Mouse (Mus musculus): ENCODE data around the gene Efna5.

The Efna5 gene

DNA sequence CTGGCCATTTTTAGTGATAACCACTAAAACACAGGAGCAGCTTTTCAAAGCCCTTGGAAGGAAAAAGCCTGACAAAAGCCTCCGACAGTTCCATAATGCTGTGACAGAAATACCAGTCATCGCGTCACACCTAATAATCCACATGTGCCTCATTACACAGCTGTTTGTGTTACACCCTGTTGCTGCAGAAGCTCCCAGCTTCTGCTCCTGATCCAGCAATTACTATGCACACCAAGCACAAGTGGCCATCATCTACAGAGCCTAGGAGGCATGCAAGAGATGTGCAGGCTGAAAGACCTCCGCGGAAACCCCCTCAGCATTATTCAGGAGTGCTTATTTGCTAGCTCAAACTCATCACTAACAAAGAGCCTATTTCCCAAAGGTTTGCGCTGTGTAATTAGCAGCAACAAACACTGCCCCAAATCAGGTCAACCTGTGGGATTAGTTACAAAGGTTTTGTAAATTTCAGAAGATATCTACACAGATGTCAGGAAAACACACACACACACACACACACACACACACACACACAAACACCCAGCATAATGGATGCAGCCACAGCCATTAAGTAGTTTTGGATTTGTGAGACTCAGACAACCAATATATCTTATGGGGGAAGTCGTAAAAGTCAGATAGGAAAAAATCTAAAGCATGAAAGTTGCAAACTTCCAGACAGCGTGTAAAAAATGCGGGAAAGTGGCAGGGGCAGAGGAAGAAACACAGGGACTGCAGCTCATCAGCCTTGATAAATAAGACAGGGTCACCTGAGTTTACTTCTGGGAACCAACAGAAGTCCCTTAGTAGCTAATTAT, 180.1 kb downstream of the Efna5 start:
- in situ Hi-C loops (cut with MboI), result no loop called here

DNA sequence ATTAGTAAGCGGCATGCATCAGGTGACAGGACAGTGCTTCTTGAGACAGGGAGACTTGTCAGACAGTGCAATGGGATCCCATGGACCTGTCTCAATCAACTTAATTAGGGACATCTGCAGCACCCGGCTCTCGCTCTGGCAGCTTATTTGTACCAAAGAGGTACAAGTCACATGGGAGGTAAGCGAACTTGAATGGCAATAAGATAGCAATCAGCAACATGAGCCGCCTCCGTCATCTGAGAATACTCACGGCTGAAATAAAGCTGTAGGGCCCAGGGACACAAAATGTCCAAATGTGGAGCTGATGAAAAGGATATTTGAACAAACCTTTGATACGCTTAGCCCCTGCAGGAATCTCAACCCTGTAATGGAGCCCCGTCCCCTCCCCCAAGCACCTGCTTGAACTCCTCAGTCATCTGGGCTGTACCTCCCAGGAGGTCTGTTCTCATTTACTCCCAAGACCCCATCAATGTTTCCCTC, 186.1 kb downstream of the Efna5 start:
- in situ Hi-C loops (cut with MboI), result no loop called here

DNA sequence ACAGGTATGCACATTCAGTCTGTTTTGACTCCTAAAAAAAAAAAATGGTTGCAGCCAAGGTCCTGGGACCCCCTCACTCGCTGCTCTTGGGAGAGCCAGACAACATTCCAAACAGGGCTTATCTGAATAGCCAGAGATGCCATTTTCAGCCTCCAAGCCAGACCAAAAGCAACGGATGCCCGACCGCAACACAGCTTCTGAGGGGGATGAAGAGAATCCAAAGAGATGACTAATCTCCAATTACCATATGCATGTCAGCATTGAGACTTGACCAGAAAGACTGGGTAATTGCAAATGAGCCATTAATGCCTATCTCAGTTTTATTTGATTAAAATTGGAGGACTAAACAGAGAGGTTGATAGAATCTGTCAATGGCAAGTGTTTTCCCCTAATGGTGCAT, 188.9 kb downstream of the Efna5 start:
- in situ Hi-C loops (cut with MboI), result no loop called here

DNA sequence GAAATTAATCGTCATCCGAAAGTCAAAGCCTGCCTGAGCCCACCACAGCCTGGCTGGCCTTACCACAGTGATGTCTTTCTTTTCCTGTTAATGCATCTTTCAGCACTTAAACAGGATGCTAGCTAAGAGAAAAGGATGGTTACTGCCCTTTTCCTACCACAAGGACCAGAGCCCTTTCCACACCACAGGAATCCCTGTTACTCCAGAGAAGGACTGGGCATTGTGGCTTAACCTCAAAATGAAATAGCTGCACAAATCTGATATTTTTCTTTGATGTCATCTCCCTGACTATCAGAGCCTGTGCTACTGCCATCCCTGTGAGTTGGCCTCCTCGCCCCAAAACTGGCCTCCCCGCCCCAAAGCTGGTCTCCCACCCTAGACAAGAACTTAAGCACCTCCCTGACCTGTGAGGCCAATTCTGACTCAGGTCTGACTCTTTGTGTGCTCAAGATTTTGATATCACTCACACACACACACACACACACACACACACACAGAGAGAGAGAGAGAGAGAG, 189.9 kb downstream of the Efna5 start:
- in situ Hi-C loops (cut with MboI), result no loop called here

DNA sequence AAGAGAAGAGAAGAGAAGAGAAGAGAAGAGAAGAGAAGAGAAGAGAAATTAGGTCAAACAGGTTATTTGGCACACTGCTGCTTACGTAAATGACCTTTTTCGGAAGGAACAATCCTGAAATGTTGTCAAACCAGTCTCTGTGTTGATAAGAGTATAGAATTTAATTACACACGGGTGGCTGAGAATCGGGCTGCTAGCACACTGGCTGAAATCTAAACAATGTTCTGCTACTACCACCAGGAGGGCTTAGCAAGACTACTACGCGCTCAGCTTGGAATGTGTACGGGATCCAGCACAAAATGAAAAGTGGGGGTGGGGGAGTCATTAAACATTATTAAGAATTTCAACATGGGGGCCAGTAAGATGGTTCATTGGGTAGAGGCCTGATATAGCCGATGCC, 190.9 kb downstream of the Efna5 start:
- in situ Hi-C loops (cut with MboI), result no loop called here

DNA sequence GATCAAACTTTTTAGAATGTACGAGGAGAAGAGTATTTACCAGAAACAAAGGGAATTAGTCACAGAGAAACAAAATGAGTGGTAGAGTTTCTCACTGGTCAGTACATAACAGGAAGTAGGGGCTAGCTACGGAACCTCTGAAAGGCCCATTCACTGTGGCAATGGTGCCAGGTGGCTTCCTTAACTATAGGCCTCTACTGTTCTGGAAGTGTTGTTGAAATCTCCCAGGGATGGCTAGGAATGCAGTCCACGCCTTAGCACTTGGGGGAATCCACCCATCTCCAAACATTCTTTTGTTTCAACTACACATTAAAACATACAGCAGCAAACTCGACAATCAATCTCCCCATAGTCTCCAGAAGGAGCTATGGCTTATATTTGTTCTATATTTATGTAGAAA, 191.5 kb downstream of the Efna5 start:
- in situ Hi-C loops (cut with MboI), result no loop called here

DNA sequence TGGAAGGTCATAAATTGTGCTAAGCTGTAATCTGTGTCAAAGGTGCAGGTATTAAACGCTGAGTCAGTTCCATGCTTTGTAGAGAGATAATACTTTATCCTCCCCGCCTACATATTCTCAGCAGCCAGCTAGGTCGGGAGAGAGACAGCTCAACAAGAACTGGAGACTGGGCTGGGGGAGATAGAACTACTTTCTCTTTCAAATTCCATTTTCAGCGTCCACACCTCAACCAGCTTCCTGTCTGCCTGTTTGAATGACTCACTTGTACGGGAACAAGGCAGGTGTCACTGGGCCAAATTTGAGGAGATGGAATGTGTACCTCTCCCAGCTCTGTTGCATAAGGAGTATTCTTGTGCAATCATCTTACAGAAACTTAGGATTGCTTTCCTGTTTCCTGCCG, 193.7 kb downstream of the Efna5 start:
- in situ Hi-C loops (cut with MboI), result no loop called here

DNA sequence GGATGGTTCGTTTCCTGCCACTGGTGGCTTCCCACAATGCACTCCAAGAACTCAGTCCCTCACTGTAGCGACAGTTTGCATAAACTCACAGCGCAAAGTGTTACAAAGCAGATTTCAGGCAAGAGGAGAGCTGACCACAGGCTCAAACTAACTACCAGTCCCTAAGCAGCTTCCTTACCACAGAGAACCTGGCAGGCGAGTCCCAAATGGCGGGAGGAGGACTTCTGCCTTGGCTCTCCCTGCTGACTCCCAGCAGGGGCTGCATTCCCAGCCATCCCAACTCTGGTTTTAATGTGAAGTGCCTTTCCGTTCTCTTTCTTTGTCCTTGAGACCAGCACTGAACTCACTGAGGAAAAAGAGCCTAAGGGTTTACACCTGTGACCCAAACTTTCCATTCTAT, 195.9 kb downstream of the Efna5 start:
- in situ Hi-C loops (cut with MboI), result no loop called here

DNA sequence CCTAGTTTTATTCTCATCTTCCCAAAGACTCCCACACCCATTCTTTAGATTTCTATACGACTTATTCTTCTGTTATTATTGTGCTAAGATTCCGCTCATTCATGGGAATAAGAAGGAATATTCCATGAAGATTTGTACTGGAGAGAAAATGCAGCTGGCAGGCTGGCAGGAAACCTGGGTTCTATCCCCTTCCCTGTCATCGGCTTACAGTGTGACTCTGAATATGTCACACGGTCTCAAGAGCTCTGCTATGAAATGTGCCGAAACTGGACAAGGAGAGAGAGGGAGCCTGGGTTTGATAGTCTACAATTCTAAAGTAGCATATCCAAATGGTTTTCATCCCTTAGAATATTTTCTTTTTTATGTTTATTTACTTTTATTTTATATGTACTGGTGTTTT, 198.0 kb downstream of the Efna5 start:
- in situ Hi-C loops (cut with MboI), result no loop called here

DNA sequence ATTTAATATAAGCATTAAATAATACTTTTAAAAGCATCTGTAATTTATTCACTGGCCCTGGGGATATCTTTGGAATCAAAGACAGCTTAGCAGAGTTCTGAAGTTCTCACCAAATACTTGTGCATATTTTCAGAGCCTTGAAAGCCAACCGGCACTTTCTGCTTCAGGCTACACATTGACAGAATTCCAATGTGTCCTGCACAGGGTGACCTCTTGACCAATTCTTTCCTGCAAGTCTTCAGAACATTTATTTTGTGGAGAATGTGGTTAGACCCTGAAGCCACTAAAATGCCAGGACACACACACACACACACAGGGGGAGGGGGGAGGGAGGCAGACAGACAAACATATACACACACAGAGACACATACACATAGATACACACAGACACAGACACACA, 199.4 kb downstream of the Efna5 start:
- in situ Hi-C loops (cut with MboI), result no loop called here

DNA sequence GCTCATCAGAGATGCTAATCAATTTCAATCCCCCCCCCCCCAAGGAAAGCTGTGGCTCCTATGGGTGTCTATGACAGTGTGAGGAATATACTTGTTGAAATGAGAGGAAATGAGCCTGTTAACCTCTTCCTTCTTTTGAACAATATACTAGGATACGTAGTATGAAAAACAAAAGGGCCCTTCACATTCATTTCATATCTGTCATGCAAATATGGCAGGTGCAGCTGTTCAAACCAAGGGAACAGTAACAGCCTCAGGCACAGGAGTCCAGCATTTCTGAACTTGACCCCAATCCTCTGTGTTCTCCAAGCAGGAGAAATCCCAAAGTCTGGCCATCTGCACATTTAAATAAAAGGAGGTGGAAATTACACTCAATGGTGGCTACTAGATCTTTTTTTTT, 200.4 kb downstream of the Efna5 start:
- in situ Hi-C loops (cut with MboI), result no loop called here

DNA sequence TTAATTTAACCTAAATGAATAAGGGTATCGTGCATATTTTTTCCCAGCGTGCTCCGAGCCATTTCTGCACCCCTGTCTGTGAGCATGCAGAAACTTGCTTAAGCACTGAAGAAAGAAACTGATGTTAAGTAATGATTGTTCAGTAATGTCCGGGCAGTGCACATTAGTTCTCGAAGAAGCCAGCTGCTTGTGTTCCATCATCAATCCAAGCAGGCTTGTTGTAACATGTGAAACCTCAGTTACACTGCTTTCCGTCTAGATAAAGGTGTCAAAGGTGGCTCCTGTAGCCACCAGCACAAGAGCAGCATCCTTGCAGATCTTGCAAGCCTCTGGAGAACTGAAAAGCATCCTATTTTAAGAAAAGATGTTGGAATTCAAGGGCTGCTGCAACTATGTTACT, 204.3 kb downstream of the Efna5 start:
- in situ Hi-C loops (cut with MboI), result no loop called here

DNA sequence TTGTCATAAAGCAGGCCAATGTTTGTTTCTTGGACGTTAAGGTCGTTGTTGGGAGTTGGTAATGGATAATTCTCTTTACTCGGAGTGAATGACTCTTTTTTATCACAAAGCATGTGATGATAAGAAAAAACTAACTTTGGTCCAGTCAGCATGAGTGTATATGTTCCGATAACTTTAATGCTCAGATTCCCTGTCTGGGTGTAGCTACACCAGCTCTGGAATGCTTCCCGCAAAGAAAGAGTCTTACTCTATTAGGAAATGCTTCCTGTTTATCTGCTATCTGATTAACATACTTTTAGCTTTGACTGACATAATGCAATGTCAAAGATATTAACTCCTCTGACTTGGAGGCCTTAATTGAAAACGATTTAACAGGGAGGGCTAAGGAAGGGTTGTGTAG, 204.7 kb downstream of the Efna5 start:
- in situ Hi-C loops (cut with MboI), result no loop called here

DNA sequence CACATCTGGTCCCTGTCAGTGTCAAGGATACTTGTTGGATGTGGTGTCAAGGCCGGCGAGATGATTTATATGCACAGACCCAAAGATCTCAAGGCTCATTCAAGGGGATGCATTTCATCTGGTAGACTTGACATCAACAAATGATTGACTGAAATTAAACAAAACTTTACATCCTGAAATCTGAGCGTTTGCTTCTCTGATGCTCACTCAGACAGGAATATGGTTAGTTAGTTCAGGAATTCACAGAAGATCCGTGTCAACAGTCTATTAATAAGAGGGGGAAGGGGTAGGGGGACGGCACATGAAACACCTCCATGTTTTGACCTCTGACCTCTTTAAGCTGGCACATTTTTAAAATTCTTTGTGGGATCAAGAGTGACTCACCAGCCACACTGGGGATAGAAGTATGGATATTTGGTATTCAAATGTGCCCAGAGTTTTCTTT, 205.3 kb downstream of the Efna5 start:
- in situ Hi-C loops (cut with MboI), result no loop called here

DNA sequence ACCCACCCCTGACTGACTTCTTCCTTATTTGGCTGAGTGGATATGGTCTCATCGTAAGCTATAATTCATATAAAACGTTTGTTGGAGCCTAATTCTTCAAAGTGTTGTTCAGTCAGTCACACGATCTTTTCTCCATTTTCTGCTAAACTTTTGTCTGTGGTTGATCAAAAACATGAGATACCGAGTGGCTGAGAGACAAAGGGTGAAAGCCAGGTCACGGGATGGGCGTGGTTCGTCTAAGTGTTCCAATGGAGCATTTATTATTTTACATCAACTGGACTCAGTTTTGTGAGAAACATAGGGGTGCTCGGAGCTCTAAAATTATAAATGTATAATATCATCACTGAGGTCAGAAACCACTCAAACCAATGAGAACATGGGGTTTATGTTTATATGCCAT, 209.0 kb downstream of the Efna5 start:
- in situ Hi-C loops (cut with MboI), result no loop called here

DNA sequence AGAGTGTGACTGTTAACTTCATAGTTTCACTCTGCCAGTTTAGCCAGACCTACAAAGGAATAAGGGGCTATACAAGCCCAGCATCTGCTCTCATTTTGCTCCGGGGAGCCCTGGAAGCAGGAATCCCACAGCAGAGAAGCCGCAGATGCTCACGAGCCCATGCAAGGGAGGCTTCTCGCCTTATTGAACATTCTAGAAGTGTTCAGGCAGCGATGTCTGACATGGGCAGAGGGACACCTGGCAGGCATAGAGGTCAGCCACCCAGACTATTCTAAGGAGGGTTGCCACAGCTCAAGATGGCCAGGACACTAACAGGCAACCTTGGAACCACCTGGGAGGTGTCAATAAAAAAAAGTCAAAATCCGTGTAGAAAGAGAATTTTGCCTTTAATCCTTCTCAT, 214.4 kb downstream of the Efna5 start:
- in situ Hi-C loops (cut with MboI), result no loop called here

DNA sequence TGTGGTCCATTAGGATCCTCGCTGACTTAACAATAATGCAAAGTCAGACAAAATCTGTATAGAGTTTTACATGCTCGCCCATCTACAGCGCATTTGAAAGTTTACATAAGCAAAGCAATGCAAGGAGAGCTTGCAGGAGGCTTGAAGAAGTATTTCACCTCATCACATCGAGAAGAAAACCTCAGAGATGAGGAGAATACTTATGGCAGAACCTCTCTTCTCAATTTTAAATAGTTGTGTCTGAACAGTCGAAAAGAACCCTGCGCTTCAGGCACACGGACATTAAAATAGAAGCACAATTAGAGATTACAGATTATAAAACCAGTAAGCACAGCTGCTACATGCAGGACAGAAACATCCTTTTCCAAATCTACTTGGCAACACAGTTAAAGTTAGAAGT, 215.3 kb downstream of the Efna5 start:
- in situ Hi-C loops (cut with MboI), result no loop called here

DNA sequence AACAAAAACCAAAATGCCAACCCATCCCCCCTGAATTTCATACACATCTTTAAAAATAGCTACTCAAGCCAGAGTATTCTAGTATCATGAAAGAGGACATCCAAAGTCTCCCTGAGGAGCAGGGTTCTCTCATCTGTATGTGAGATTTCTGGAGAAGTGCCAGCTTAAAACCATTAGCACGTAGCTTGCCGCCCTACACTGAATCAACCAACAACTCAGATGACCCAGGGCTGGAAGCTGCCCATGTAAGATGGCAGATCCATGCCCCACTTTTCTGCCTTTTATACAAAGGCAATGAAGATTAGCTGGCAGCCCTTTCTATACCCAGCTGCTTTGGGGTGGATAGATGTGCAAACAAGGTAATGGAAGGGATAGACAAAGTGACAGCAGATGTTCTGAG, 216.4 kb downstream of the Efna5 start:
- in situ Hi-C loops (cut with MboI), result no loop called here

DNA sequence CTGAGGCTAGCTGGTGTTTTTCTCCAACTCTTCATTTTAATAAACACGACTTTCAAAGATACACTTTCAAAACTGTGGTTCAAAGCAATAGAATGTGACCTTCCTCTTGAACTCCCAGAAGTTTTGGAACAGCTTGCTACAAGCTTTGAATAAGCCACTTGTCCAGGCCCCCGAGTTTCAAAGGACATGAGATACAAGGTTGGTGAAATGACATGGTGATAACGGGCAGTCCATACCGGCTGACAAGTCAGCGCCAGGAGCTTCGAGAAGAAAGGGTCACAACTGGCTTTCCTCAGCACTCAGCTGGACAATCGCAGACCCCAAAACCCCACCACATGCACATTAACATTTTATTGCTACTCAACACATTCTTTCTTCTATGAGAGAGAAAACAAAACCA, 219.3 kb downstream of the Efna5 start:
- in situ Hi-C loops (cut with MboI), result no loop called here

DNA sequence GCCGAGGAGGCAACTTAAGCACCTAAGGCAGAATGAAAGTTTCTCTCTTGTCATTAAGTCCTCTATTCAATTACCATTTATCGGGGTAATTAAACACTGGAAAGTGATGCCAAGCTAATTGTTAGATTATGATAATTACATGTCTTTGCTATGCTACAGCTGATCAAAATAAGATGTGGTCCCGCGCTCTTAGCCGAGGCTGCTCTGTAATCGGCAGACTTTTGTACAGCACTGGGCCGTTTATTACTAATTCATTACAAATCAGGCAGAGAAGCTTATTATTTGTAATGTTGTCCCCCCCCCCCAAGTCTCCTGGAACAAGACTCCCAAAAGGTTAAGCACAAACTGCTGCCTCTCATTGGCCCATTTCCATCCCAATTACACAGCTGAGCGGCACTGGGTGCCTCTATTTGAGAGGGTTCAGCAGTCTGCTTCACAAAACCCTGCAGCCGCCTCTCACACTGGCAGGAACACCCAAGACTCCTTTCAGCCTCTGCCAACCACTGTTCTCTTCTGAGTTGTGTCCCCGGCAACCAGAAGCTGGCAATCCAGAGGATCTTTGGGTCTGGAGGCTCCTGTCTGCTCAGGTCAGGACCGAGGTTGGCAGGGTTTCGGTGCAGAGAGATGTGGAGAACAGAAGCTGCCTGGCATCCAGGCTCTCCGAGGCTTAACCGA, 221.5 kb downstream of the Efna5 start:
- in situ Hi-C loops (cut with MboI), result no loop called here

DNA sequence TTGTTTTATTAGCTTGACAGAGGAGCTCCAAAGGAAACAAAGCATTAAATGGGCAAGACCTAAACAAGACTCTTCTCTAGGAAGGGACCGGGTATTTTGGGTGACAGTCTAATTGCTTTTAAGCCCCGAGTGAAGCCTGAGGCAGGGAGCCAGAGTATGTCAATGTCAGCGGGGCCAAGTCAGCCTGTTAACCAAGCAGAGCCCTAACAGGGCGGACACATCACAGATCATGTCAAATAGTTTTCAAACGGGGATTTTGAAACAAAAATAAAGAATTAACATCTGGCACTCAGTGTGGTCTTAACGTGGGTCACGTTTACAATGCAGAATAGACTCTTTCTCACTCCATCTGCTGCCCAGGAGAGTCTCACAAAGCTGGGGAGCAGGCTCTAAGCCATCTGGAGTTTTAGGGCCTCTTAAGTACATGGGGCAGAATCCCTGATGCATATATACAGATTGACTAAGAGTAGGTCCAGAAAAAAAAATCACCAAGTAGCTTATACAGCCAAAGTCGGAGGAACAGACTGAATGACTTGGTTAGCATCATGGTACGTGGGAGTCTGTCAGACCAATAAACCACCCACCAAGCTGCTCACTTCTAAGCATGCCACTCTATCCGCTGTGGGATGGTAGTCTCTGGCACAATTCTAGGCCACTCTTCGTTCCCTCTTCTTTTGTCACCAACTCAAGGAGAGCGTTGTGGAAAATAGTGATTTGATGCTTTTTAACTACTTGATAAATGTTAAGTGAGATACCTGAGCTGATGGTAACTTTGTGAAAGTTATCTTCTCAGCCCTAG, 223.1 kb downstream of the Efna5 start:
- in situ Hi-C loops (cut with MboI), result no loop called here

DNA sequence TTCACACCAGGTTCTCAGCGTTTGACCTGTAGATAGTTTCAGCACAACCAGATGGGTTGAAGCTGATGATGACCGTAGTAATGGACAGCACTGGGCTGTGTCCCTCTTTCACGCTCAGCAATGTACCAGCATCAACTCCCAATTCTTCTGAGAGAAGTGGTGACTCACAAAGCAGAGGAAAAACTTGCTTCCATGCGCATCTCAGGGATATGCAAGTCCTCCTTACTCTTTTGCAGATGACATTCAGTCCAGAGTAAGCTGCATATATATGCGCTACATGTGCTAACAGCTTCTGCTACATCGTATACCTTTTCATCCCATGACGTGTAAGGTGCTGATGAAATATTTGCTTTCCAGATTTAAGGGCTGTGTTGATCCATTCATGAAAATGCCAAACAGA, 224.1 kb downstream of the Efna5 start:
- in situ Hi-C loops (cut with MboI), result no loop called here
